Mouse (Mus musculus) thymus, adult 2 months (tissue): Measurements from ENCODE around the gene 1700001O22Rik.

ENCODE experiments used
- CTCF ChIP-seq: fragments of 200-500 bp; IDR thresholded peaks from 2 replicates; pipeline ENCODE4 v1.5.1; 2012; ENCODE audit warnings: mild to moderate bottlenecking, control low read depth, low read length, moderate library complexity, borderline replicate concordance; ENCODE audit not compliant: control insufficient read depth, poor library complexity, insufficient read depth; ENCODE audit errors: extremely low read depth
- POLR2A ChIP-seq: fragments of 200-500 bp; IDR thresholded peaks from 2 replicates; pipeline ENCODE4 v1.6.1; 2012; ENCODE audit warnings: mild to moderate bottlenecking, low read length, control low read depth, moderate library complexity; ENCODE audit not compliant: control insufficient read depth, poor library complexity, insufficient read depth; ENCODE audit errors: extremely low read depth

GRCm38 (mm10) chr2:30758341-30759087, 44.9 kb downstream of the 1700001O22Rik start:
- TF ChIP-seq POLR2A (no peak), CTCF (no peak)
